Mouse (Mus musculus): ENCODE data around the gene Ccl2.

Ccl2 gene

GRCm38 (mm10) chr11:82035356-82035755 is at the start of gene Ccl2:
Ccl2 (plus strand) TSS chr11:82035571.
- ATAC-seq (ENCODE audit: insufficient number of reproducible peaks, low FRiP score, low TSS enrichment): no peak

GRCm38 (mm10) chr11:81996172-81996841 is 39.1 kb upstream of the Ccl2 start:
- no peak for ATAC-seq (ENCODE audit: insufficient number of reproducible peaks, low FRiP score, low TSS enrichment)

GRCm38 (mm10) chr11:81997085-81997484 is 38.3 kb upstream of the Ccl2 start:
- no peak for ATAC-seq (ENCODE audit: insufficient number of reproducible peaks, low FRiP score, low TSS enrichment)

- no peak for ATAC-seq (ENCODE audit: insufficient number of reproducible peaks, low FRiP score, low TSS enrichment)
These were observed 36.7 kb upstream of the Ccl2 start for GRCm38 (mm10) chr11:81998646-81999045.

GRCm38 (mm10) chr11:81999469-81999868 is 35.9 kb upstream of the Ccl2 start:
- ATAC-seq (ENCODE audit: insufficient number of reproducible peaks, low FRiP score, low TSS enrichment): no peak

- ATAC-seq (ENCODE audit: insufficient number of reproducible peaks, low FRiP score, low TSS enrichment): no peak
These were observed 34.8 kb upstream of the Ccl2 start for GRCm38 (mm10) chr11:82000581-82000980.

- no peak for ATAC-seq (ENCODE audit: insufficient number of reproducible peaks, low FRiP score, low TSS enrichment)
These were observed 30.6 kb upstream of the Ccl2 start for GRCm38 (mm10) chr11:82004810-82005209.

- ATAC-seq (ENCODE audit: insufficient number of reproducible peaks, low FRiP score, low TSS enrichment): no peak
These were observed 28.5 kb upstream of the Ccl2 start for GRCm38 (mm10) chr11:82006796-82007423.

GRCm38 (mm10) chr11:82010115-82010514 is 25.3 kb upstream of the Ccl2 start:
- no peak for ATAC-seq (ENCODE audit: insufficient number of reproducible peaks, low FRiP score, low TSS enrichment)

GRCm38 (mm10) chr11:82011411-82012193 is 23.8 kb upstream of the Ccl2 start:
- no peak for ATAC-seq (ENCODE audit: insufficient number of reproducible peaks, low FRiP score, low TSS enrichment)

GRCm38 (mm10) chr11:82013756-82014155 is 21.6 kb upstream of the Ccl2 start:
- ATAC-seq (ENCODE audit: insufficient number of reproducible peaks, low FRiP score, low TSS enrichment): no peak

GRCm38 (mm10) chr11:82015066-82015465 is 20.3 kb upstream of the Ccl2 start:
- ATAC-seq (ENCODE audit: insufficient number of reproducible peaks, low FRiP score, low TSS enrichment): no peak

GRCm38 (mm10) chr11:82016181-82016780 is 19.1 kb upstream of the Ccl2 start:
- no peak for ATAC-seq (ENCODE audit: insufficient number of reproducible peaks, low FRiP score, low TSS enrichment)

GRCm38 (mm10) chr11:82019389-82019788 is 16.0 kb upstream of the Ccl2 start:
- no peak for ATAC-seq (ENCODE audit: insufficient number of reproducible peaks, low FRiP score, low TSS enrichment)

- ATAC-seq (ENCODE audit: insufficient number of reproducible peaks, low FRiP score, low TSS enrichment): no peak
These were observed 15.6 kb upstream of the Ccl2 start for GRCm38 (mm10) chr11:82019793-82020192.

- ATAC-seq (ENCODE audit: insufficient number of reproducible peaks, low FRiP score, low TSS enrichment): no peak
These were observed 14.0 kb upstream of the Ccl2 start for GRCm38 (mm10) chr11:82021406-82021805.

GRCm38 (mm10) chr11:82022504-82023056 is 12.8 kb upstream of the Ccl2 start:
- ATAC-seq (ENCODE audit: insufficient number of reproducible peaks, low FRiP score, low TSS enrichment): no peak

- ATAC-seq (ENCODE audit: insufficient number of reproducible peaks, low FRiP score, low TSS enrichment): no peak
These were observed 11.6 kb upstream of the Ccl2 start for GRCm38 (mm10) chr11:82023769-82024168.

- ATAC-seq (ENCODE audit: insufficient number of reproducible peaks, low FRiP score, low TSS enrichment): no peak
These were observed 5.2 kb upstream of the Ccl2 start for GRCm38 (mm10) chr11:82030171-82030570.

GRCm38 (mm10) chr11:82032136-82032535 is 3.2 kb upstream of the Ccl2 start:
- no peak for ATAC-seq (ENCODE audit: insufficient number of reproducible peaks, low FRiP score, low TSS enrichment)

Measured in cerebellum, adult (tissue).